Mouse (Mus musculus) neural tube, embryonic 11.5 days (tissue): Measurements from ENCODE around the gene Tsen2. TPM values are rescaled to one million over a fixed set of nuclear protein-coding genes. Genes with fewer than 3 reads are reported as not detected.
A peak's percentile ranks its signal among the peaks of the same experiment; 100 is the strongest.

Source experiments
- ATAC-seq: fragments of 200-750 bp; cut with Nextera tagmentation; 2 replicates; pipeline ENCODE4 v1.8.0; 2017; ENCODE audit warnings: moderate number of reproducible peaks, mild to moderate bottlenecking, moderate TSS enrichment, moderate library complexity; ENCODE audit not compliant: insufficient read depth, low FRiP score, low TSS enrichment
- DNase-seq: peaks from one replicate; pipeline ENCODE4 v3.0.0-alpha.2; 2015; ENCODE audit warnings: low spot score
- H3K27ac ChIP-seq: fragments of 300-500 bp; sonication (generic); 2 replicates; pipeline ENCODE4 v1.5.1; 2014; ENCODE audit warnings: low read depth, mild to moderate bottlenecking, low read length
- H3K27me3 ChIP-seq: fragments of 300-500 bp; sonication (generic); 2 replicates; pipeline ENCODE4 v1.6.1; 2014; ENCODE audit warnings: mild to moderate bottlenecking, low read length, mixed read lengths; ENCODE audit not compliant: control insufficient read depth, insufficient read depth
- H3K36me3 ChIP-seq: fragments of 300-500 bp; sonication (generic); 2 replicates; pipeline ENCODE4 v1.6.1; 2014; ENCODE audit warnings: mild to moderate bottlenecking, low read length, moderate library complexity, mixed read lengths; ENCODE audit not compliant: control insufficient read depth, insufficient read depth
- H3K4me1 ChIP-seq: fragments of 300-500 bp; sonication (generic); 2 replicates; pipeline ENCODE4 v1.6.1; 2014; ENCODE audit warnings: low read length, mixed read lengths; ENCODE audit not compliant: control insufficient read depth, insufficient read depth
- H3K4me2 ChIP-seq: fragments of 300-500 bp; sonication (generic); 2 replicates; pipeline ENCODE4 v1.6.1; 2014; ENCODE audit warnings: low read depth, mild to moderate bottlenecking, moderate library complexity
- H3K4me3 ChIP-seq: fragments of 300-500 bp; sonication (generic); 2 replicates; pipeline ENCODE4 v1.5.1; 2014; ENCODE audit warnings: low read depth, low read length
- H3K9ac ChIP-seq: fragments of 300-500 bp; sonication (generic); 2 replicates; pipeline ENCODE4 v1.6.1; 2014; ENCODE audit warnings: mild to moderate bottlenecking, low read length
- H3K9me3 ChIP-seq: fragments of 300-500 bp; sonication (generic); 2 replicates; pipeline ENCODE4 v1.6.1; 2016; ENCODE audit warnings: low read length; ENCODE audit not compliant: control insufficient read depth
- WGBS: fragments of 180-500 bp; shearing (Covaris S2); extraction: QIAGEN DNeasy Blood & Tissue Kit; methylation state at CpG from one replicate; pipeline ENCODE4 v1.1.7; 2014; 5-methylcytosine and 5-hydroxymethylcytosine counted together
- polyA plus RNA-seq: library from polyadenylated mRNA; unstranded; fragments of >200 nt; fragmentation: Nextera tagmentation; extraction: Ambion mirVana; gene quantifications from 2 replicates; pipeline ENCODE4 v1.2.1, GENCODE M21; 2014

Tsen2 gene
- polyA plus RNA-seq = 30.5 and 31.5 TPM in 2 replicates

DNA sequence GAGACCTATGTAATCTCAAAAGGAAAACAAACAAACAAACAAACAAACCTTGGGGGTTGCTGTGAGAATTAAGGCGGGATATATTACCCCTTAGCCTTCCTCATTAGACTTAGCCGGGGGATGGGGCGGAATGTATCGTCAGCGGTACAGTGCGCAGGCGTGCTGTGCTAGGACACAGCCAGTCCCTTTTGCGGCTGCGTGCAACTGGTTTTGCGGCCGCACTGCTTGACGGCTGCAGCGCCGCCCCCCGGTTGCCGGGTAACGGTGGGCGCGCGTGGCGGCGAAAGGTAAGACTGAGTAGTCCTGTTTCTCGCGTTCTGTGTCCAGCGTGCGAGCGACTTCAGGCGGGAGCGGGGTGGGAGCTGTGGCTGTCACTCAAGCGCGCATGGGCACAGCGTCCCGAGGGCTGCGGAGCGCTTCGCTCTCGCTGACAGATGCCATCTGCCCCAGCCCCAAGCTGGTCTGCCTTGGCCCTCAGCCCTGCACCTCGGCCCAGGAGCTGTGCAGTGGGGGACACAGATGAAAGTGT is at the start of gene Tsen2:
TSS of gene Tsen2 (plus strand) at position 223 of the 529 bp plus-strand sequence.
- H3K4me3 ChIP-seq = peak within 1 kb of the TSS; percentile 68
- H3K27ac ChIP-seq = peak within 1 kb of the TSS; percentile 76
- no peaks in the 10 kb centered on the region for H3K27me3 ChIP-seq
- H3K9me3 ChIP-seq = no peaks in the 10 kb centered on the region
- peak within 1 kb of the TSS; percentile 74 for H3K9ac ChIP-seq
- DNase-seq (peak; percentile 98), ATAC-seq (peak; percentile 92)
- under 1% methylated on average over 38 of the region's 38 CpGs for WGBS
- H3K4me1 ChIP-seq = peaks cover 7% of the 10 kb centered on the region; the same call in 1 of the 2 replicates
- peak within 1 kb of the TSS; percentile 74 for H3K4me2 ChIP-seq
- 0 out of 2 replicates have a peak, but pooled peaks cover 2% of the 10 kb centered on the region for H3K36me3 ChIP-seq

DNA sequence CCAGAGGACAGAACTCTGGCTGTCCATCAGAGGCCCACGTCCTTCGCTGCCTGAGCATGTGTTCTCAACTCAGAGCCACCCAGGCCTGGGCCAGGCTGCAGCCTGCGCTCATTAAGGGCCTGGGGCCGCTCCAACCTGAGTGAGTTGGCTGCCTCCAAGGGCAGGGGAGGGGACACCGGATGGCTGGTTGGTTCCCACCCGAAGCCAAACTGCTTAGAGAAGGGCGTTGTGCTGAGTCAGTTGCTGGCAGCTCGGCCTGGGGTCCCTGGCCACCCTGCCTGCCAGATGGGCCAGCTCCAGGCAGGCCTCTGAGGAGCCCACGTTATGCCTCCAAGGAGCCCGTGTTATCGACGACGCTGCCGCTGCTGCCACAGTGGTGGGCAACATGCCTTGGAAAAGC is 44.9 kb upstream of the Tsen2 start:
- Histone ChIP-seq H3K36me3 (no peaks in the 10 kb centered on the region), H3K4me3 (no peak overlapping the region), H3K4me1 (no peaks in the 10 kb centered on the region), H3K9me3 (no peaks in the 10 kb centered on the region), H3K4me2 (no peak overlapping the region), H3K27me3 (no peaks in the 10 kb centered on the region), H3K27ac (no peak overlapping the region), H3K9ac (no peak overlapping the region)
- DNase-seq = no peak
- ATAC-seq = no peak
- 86% methylated on average over 14 of the region's 14 CpGs for WGBS

DNA sequence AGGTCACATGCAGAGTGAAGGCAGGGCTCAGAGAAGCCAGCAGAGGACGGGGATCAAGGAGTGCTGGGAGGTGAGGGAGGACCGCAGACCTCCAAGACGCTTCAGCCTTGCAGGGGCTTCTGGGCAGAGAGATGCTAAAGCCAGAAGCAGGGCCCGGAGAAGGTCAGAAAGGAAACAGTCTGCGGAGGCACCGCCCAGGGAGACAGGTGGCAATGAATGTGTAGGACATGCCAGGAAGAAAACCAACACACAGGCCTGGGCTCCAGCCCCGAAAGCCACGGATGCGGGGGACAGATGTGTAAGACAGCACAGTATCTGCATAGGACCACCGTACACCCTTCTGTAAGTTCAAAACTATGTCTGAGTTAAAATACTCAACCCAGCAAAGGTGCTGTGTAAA is 44.2 kb upstream of the Tsen2 start:
- WGBS = 91% methylated on average over 10 of the region's 10 CpGs
- H3K4me2 ChIP-seq = no peak overlapping the region
- no peaks in the 10 kb centered on the region for H3K4me1 ChIP-seq
- H3K9ac ChIP-seq = no peak overlapping the region
- no peaks in the 10 kb centered on the region for H3K36me3 ChIP-seq
- no peak for ATAC-seq
- no peaks in the 10 kb centered on the region for H3K27me3 ChIP-seq
- no peaks in the 10 kb centered on the region for H3K9me3 ChIP-seq
- H3K4me3 ChIP-seq = no peak overlapping the region
- H3K27ac ChIP-seq = no peak overlapping the region
- DNase-seq = no peak

- H3K27me3 ChIP-seq = no peaks in the 10 kb centered on the region
- ATAC-seq (no peak), DNase-seq (no peak)
- WGBS = 80% methylated on average over 3 of the region's 3 CpGs
- no peak overlapping the region for H3K4me3 ChIP-seq
- H3K36me3 ChIP-seq = no peaks in the 10 kb centered on the region
- H3K4me2 ChIP-seq = no peak overlapping the region
- no peak overlapping the region for H3K9ac ChIP-seq
- no peak overlapping the region for H3K27ac ChIP-seq
- no peaks in the 10 kb centered on the region for H3K4me1 ChIP-seq
- no peaks in the 10 kb centered on the region for H3K9me3 ChIP-seq
Measured at GRCm38 (mm10) chr6:115501131-115501530, 43.3 kb upstream of the Tsen2 start.

GRCm38 (mm10) chr6:115503038-115503437 is 41.4 kb upstream of the Tsen2 start:
- Histone ChIP-seq H3K4me1 (no peaks in the 10 kb centered on the region), H3K9me3 (no peaks in the 10 kb centered on the region), H3K36me3 (no peaks in the 10 kb centered on the region), H3K4me2 (no peak overlapping the region), H3K27ac (no peak overlapping the region), H3K9ac (no peak overlapping the region), H3K27me3 (no peaks in the 10 kb centered on the region), H3K4me3 (no peak overlapping the region)
- no peak for ATAC-seq
- no peak for DNase-seq
- 99% methylated on average over 4 of the region's 4 CpGs for WGBS

GRCm38 (mm10) chr6:115503549-115504159 is 40.8 kb upstream of the Tsen2 start:
- Histone ChIP-seq H3K4me1 (no peaks in the 10 kb centered on the region), H3K27me3 (no peaks in the 10 kb centered on the region), H3K4me2 (no peak overlapping the region), H3K27ac (no peak overlapping the region), H3K4me3 (no peak overlapping the region), H3K9me3 (no peaks in the 10 kb centered on the region), H3K36me3 (no peaks in the 10 kb centered on the region), H3K9ac (no peak overlapping the region)
- WGBS = 86% methylated on average over 10 of the region's 10 CpGs
- no peak for DNase-seq
- no peak for ATAC-seq

DNA sequence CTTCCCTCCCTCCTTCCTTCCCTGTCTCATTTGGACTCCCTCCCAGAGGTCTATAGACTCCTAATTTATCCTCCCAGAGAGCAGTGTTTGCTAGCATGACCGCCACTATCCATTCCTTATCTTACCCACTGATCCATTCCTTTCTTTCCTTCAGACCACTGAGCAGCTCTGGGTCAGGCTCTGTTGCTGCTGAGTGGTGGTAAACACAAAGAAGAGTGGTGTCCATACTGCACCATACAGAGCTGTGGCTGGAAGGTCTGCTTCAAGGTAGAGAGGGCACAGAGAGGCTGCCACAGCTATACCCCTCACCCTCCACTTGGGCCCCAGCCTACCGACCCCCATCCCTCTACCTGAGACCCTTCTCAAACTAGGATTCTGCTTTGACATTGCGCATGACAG is 40.3 kb upstream of the Tsen2 start:
- DNase-seq = no peak
- no peak overlapping the region for H3K4me2 ChIP-seq
- H3K4me3 ChIP-seq = no peak overlapping the region
- H3K9me3 ChIP-seq = no peaks in the 10 kb centered on the region
- H3K9ac ChIP-seq = no peak overlapping the region
- no peak for ATAC-seq
- H3K27ac ChIP-seq = no peak overlapping the region
- H3K27me3 ChIP-seq = no peaks in the 10 kb centered on the region
- WGBS = 84% methylated on average over 3 of the region's 3 CpGs
- no peaks in the 10 kb centered on the region for H3K4me1 ChIP-seq
- no peaks in the 10 kb centered on the region for H3K36me3 ChIP-seq

- Histone ChIP-seq H3K4me1 (no peaks in the 10 kb centered on the region), H3K4me2 (no peak overlapping the region), H3K9ac (no peak overlapping the region), H3K27me3 (no peaks in the 10 kb centered on the region), H3K36me3 (no peaks in the 10 kb centered on the region), H3K4me3 (no peak overlapping the region), H3K27ac (no peak overlapping the region), H3K9me3 (no peaks in the 10 kb centered on the region)
- ATAC-seq (no peak), DNase-seq (no peak)
- 89% methylated on average over 5 of the region's 5 CpGs for WGBS
Measured at GRCm38 (mm10) chr6:115504915-115505314, 39.5 kb upstream of the Tsen2 start.

DNA sequence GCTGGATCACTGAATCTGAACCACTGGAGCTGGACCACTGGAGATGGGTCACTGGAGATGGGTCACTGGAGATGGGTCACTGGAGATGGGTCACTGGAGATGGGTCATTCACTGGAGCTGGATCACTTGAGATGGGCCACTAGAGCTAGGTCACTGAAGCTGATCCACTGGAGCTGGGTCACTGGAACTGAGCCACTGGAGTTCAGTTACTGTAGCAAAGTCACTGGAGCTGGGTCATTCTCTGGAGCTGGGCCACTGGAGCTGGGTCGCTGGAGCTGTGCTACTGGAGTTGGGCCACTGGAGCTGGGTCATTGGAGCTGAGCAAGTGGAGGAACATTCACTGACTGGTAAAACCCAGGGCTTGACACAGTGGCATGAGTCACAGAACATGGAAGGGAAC is 38.0 kb upstream of the Tsen2 start:
- WGBS = 82% methylated on average over 1 of the region's 1 CpGs
- Histone ChIP-seq H3K4me3 (no peak overlapping the region), H3K27me3 (no peaks in the 10 kb centered on the region), H3K9ac (no peak overlapping the region), H3K27ac (no peak overlapping the region), H3K4me1 (no peaks in the 10 kb centered on the region), H3K36me3 (no peaks in the 10 kb centered on the region), H3K9me3 (no peaks in the 10 kb centered on the region), H3K4me2 (no peak overlapping the region)
- DNase-seq (no peak), ATAC-seq (no peak)
